Mouse (Mus musculus) lung, embryonic 15.5 days (tissue): ENCODE data around the gene Ficd. TPM values are rescaled to one million over a fixed set of nuclear protein-coding genes. Genes with fewer than 3 reads are reported as not detected.

Experiments
- ATAC-seq: fragments of 200-750 bp; cut with Nextera tagmentation; 2 replicates; pipeline ENCODE4 v1.8.0; 2017; ENCODE audit warnings: moderate number of reproducible peaks, borderline replicate concordance; ENCODE audit not compliant: low FRiP score, low TSS enrichment; ENCODE audit errors: extremely low read depth
- H3K27ac ChIP-seq: fragments of 300-500 bp; sonication (generic); 2 replicates; pipeline ENCODE4 v1.5.1; 2015; ENCODE audit warnings: moderate library complexity, mild to moderate bottlenecking, inconsistent platforms
- H3K27me3 ChIP-seq: fragments of 300-500 bp; sonication (generic); 2 replicates; pipeline ENCODE4 v1.6.1; 2015; ENCODE audit warnings: inconsistent platforms
- H3K36me3 ChIP-seq: fragments of 300-500 bp; sonication (generic); 2 replicates; pipeline ENCODE4 v1.6.1; 2015; ENCODE audit warnings: inconsistent platforms
- H3K4me1 ChIP-seq: fragments of 300-500 bp; sonication (generic); 2 replicates; pipeline ENCODE4 v1.6.1; 2015; ENCODE audit warnings: inconsistent platforms
- H3K4me2 ChIP-seq: fragments of 300-500 bp; sonication (generic); 2 replicates; pipeline ENCODE4 v1.6.1; 2015; ENCODE audit warnings: inconsistent platforms, mild to moderate bottlenecking, moderate library complexity
- H3K4me3 ChIP-seq: fragments of 300-500 bp; sonication (generic); 2 replicates; pipeline ENCODE4 v1.5.1; 2015; ENCODE audit warnings: mild to moderate bottlenecking, inconsistent platforms
- H3K9ac ChIP-seq: fragments of 300-500 bp; sonication (generic); 2 replicates; pipeline ENCODE4 v1.6.1; 2015; ENCODE audit warnings: inconsistent platforms
- H3K9me3 ChIP-seq: fragments of 300-500 bp; sonication (generic); 2 replicates; pipeline ENCODE4 v1.6.1; 2016; ENCODE audit warnings: inconsistent platforms
- WGBS: fragments of 180-500 bp; shearing (Covaris S2); methylation state at CpG from one replicate; pipeline ENCODE4 v1.1.7; 2015; 5-methylcytosine and 5-hydroxymethylcytosine counted together
- polyA plus RNA-seq: library from polyadenylated mRNA; unstranded; fragments of >200 nt; fragmentation: Nextera tagmentation; extraction: Ambion mirVana; gene quantifications from 2 replicates; pipeline ENCODE4 v1.2.1, GENCODE M21; 2015

Gene Ficd
- polyA plus RNA-seq, 1 experiment from 2014 or later, result 6.6 TPM

DNA sequence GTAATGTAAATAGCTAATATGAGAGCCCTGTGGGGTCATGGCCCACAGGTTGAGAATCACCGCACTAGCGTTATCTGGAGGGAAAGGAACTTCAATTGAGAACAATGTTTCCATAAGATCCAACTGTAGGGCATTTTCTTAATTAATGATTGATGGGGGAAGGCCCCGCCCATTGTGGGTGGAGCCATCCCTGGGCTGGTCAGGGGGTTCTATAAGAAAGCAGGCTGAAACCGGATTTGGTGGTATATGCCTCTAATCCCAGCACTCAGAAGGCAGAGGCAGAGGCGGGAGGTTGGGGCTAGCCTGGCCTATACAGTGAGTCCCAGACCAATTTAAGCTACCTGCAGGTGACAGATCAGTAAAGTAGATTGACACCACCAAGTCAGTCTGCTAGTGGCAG, 1.2 kb upstream of the Ficd start:
- peaks cover 16% of the 10 kb centered on the region for H3K36me3 ChIP-seq
- no peak overlapping the region for H3K4me2 ChIP-seq
- 53% methylated on average over 5 of the region's 5 CpGs for WGBS
- no peak overlapping the region for H3K9ac ChIP-seq
- H3K4me1 ChIP-seq, result peaks cover 20% of the 10 kb centered on the region
- H3K4me3 ChIP-seq, result no peak overlapping the region
- no peaks in the 10 kb centered on the region for H3K9me3 ChIP-seq
- no peak overlapping the region for H3K27ac ChIP-seq
- no peak for ATAC-seq
- H3K27me3 ChIP-seq, result no peaks in the 10 kb centered on the region

DNA sequence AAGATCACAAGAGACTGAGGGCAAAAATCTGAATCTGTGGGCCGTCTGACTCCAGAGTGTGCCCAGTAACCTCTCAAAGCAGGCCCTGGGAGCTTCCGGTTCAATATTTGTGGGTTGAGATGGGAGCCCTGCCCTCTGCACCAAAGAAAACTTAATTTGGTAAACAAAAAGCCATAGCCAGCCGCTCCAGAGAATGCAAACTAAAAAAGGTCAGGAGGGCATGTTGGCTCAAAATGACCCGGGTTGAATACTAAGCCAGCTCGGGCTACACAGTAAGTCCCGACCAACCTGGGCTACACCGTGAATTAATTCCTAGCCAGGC, 619 bp upstream of the Ficd start:
- peak overlapping the region; percentile 68 for H3K4me3 ChIP-seq
- peak overlapping the region; percentile 86 for H3K4me2 ChIP-seq
- WGBS, result 23% methylated on average over 7 of the region's 7 CpGs
- H3K4me1 ChIP-seq, result peaks cover 20% of the 10 kb centered on the region
- H3K9ac ChIP-seq, result peak overlapping the region; percentile 47
- H3K36me3 ChIP-seq, result peaks cover 22% of the 10 kb centered on the region
- H3K9me3 ChIP-seq, result no peaks in the 10 kb centered on the region
- peak overlapping the region; percentile 79 for H3K27ac ChIP-seq
- ATAC-seq, result peak; percentile 31; the same call in 1 of the 2 replicates
- H3K27me3 ChIP-seq, result no peaks in the 10 kb centered on the region

GRCm38 (mm10) chr5:113736113-113736502, 505 bp downstream of the Ficd start:
- H3K4me3 ChIP-seq, result peak overlapping the region; percentile 68
- H3K4me1 ChIP-seq, result peaks cover 20% of the 10 kb centered on the region
- peak overlapping the region; percentile 63 for H3K9ac ChIP-seq
- 3% methylated on average over 10 of the region's 10 CpGs for WGBS
- H3K4me2 ChIP-seq, result peak overlapping the region; percentile 86
- H3K27ac ChIP-seq, result peak overlapping the region; percentile 93
- H3K36me3 ChIP-seq, result peaks cover 32% of the 10 kb centered on the region
- ATAC-seq, result peak; percentile 5; the same call in 1 of the 2 replicates
- H3K27me3 ChIP-seq, result no peaks in the 10 kb centered on the region
- no peaks in the 10 kb centered on the region for H3K9me3 ChIP-seq

GRCm38 (mm10) chr5:113736522-113737164, 1.0 kb downstream of the Ficd start:
- Histone ChIP-seq H3K4me1 (peaks cover 20% of the 10 kb centered on the region), H3K27me3 (no peaks in the 10 kb centered on the region), H3K9ac (peak overlapping the region; percentile 63), H3K4me3 (peak overlapping the region; percentile 68), H3K9me3 (no peaks in the 10 kb centered on the region), H3K36me3 (peaks cover 37% of the 10 kb centered on the region), H3K4me2 (peak overlapping the region; percentile 86), H3K27ac (peak overlapping the region; percentile 93; the same call in 1 of the 2 replicates)
- 38% methylated on average over 15 of the region's 15 CpGs for WGBS
- no peak for ATAC-seq

DNA sequence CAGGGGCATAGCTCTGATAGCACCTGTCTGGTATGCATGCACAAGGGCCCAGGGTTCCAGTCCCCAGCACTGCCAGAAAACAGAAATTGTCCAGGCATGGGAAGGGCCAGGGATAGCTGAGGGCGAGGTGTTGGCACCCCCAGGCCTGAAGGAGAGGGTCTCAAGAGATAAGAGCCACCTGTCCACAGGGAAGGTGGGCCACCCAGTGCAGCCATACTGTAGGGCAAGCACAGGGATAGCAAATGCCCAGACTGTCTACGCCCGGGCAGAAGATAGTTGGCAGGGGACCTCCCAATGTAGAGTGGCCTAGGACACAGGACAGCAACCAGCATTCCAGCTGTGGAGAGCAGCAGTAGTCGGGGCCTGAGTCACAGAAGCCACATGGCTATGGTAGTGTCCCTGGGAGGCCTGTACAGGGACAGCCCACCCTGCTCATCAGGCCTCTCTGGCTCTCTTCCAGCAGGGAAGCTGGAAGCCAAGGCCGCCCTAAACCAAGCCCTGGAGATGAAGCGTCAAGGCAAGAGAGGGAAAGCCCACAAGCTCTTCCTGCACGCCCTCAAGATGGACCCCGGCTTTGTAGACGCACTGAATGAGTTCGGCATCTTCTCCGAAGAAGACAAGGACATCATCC, 2.1 kb downstream of the Ficd start:
- Histone ChIP-seq H3K9ac (no peak overlapping the region), H3K36me3 (peaks cover 47% of the 10 kb centered on the region), H3K27me3 (no peaks in the 10 kb centered on the region), H3K4me1 (peaks cover 20% of the 10 kb centered on the region), H3K9me3 (no peaks in the 10 kb centered on the region), H3K4me2 (no peak overlapping the region), H3K27ac (no peak overlapping the region), H3K4me3 (no peak overlapping the region)
- ATAC-seq, result no peak
- 79% methylated on average over 11 of the region's 11 CpGs for WGBS

DNA sequence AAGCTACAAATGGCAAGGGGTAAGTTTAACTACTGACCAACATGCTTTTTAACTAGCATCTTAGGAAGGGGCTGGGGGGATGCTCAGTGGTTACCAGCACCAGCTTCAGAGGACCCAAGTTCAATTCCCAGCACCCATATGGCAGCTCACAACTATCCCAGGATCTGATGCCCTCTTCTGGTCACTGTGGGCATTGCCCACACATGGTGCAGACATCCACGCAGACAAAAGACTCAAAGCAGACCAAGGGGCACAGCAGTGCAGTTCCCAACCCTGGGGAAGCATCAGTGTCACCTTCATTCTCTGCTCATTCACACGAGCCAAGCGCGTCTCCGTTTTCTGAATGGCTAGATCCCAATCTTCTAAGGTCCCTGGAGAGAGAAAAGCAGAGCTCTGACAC, 12.0 kb downstream of the Ficd start:
- Histone ChIP-seq H3K4me3 (no peak overlapping the region), H3K4me1 (no peaks in the 10 kb centered on the region), H3K27ac (no peak overlapping the region), H3K4me2 (no peak overlapping the region), H3K9ac (no peak overlapping the region), H3K9me3 (no peaks in the 10 kb centered on the region), H3K27me3 (no peaks in the 10 kb centered on the region), H3K36me3 (peaks cover 99% of the 10 kb centered on the region)
- no peak for ATAC-seq
- 95% methylated on average over 5 of the region's 5 CpGs for WGBS

DNA sequence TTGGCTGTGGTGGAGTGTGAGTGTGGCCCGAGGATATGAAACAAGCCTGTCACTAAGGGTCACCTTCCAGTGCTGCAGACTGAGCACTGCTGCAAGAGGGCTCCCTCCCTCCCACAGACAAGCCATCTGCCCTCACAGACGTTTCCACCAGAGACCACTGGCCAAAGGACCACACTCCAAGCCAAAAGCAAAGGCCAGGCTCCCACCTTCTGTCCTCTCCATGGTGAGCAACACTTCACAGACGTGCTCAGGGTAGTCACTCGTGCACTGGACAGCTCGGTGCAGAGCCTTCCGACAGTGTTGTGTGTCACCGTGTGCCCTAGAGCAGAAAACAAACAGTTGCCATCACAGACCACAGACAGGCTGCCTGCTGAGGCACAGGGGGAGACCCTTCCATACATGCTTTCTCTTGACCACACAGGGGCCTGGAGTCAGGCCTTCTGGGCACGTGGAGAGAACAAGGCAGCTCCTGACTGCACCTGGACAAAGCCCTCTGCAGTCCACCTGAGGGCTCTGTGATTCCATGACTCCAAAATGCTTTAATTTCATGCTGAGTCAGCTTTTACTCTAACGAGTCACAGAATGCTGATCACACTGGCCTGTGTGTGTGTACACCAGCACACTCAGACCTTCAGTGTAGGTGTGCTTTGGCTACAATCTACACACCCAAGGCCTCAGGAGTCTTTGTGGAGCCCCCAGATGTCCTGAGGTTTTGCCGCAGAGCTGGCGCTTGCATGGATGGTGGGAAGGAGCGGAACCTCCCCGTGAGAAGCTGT, 13.1 kb downstream of the Ficd start:
- peaks cover 99% of the 10 kb centered on the region for H3K36me3 ChIP-seq
- H3K27me3 ChIP-seq, result no peaks in the 10 kb centered on the region
- H3K9me3 ChIP-seq, result no peaks in the 10 kb centered on the region
- H3K9ac ChIP-seq, result no peak overlapping the region
- no peaks in the 10 kb centered on the region for H3K4me1 ChIP-seq
- H3K27ac ChIP-seq, result no peak overlapping the region
- no peak overlapping the region for H3K4me2 ChIP-seq
- WGBS, result 91% methylated on average over 13 of the region's 13 CpGs
- no peak overlapping the region for H3K4me3 ChIP-seq
- ATAC-seq, result no peak

DNA sequence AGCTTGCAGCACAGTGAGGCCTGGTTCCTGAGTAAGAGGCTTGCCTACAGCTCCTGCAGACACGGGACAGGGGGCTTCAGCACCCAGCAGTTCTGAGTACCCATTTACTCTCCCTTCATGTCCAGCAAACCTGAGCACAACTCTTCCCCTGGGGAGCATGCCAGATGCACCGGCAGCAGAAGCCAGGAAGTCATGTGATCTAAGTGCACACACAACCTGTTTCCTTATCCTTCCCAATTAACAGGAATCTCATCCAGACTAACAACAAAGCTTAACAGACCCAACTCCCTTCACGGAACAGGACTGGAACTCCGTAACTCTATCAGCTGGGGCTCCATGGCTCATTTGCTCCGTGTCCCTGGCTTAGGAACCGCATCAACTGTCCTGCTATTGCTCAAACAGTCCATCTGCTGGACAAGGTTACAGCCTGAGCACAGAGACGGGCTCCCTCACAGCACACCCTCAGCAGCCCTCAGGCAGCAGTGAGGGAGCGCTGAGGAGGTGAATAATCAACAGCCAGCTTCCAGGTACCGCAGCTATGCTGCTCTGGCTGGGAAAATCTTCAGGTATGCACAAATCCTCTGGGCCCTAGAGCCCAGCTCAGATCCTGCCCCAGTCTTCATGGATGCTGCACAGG, 16.0 kb downstream of the Ficd start:
- WGBS, result 87% methylated on average over 9 of the region's 9 CpGs

DNA sequence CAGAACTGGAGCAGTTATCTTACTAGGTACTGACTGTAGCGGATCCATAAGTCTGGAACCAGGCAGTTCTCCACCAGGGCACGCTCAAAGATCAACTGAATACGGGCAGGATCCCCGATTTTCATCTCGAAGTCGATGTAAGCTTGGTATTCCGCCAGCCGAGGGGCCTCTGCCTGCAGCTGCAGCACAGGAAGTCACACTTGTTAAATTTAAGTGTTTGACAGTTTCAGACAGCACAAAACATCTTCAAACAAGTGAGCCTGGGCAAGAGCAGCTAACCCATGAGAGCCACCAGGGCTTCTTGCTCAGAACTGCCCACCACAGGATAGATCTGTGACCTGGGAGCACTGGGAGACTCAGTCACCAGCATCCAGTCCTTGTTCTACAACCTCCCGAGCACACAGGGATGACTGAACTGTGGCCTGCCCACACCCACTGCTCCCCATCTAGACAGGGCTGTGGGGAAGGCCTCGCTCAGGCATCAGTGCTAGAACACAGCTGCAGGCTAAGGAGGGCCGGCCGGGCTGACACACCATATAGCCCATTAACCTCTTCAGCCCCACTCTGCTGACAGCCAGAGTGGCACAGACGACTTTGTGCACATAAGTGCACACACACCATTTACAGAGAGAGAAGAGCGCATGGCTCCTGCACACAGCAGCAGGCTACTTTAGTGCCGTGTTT, 19.9 kb downstream of the Ficd start:
- Histone ChIP-seq H3K4me2 (no peak overlapping the region), H3K27ac (peak overlapping the region; percentile 72), H3K9ac (no peak overlapping the region), H3K4me3 (no peak overlapping the region), H3K9me3 (no peaks in the 10 kb centered on the region), H3K4me1 (peaks cover 17% of the 10 kb centered on the region), H3K36me3 (peaks cover 83% of the 10 kb centered on the region), H3K27me3 (no peaks in the 10 kb centered on the region)
- peak; percentile 81 for ATAC-seq
- 47% methylated on average over 15 of the region's 15 CpGs for WGBS

More for the DNA sequence above, 16.0 kb downstream of the Ficd start:
- H3K4me2 ChIP-seq, result no peak overlapping the region
- H3K36me3 ChIP-seq, result peaks cover 89% of the 10 kb centered on the region
- no peak overlapping the region for H3K4me3 ChIP-seq
- no peak overlapping the region for H3K9ac ChIP-seq
- ATAC-seq, result no peak
- no peaks in the 10 kb centered on the region for H3K9me3 ChIP-seq
- no peak overlapping the region for H3K27ac ChIP-seq
- peaks cover 12% of the 10 kb centered on the region for H3K4me1 ChIP-seq
- H3K27me3 ChIP-seq, result no peaks in the 10 kb centered on the region

DNA sequence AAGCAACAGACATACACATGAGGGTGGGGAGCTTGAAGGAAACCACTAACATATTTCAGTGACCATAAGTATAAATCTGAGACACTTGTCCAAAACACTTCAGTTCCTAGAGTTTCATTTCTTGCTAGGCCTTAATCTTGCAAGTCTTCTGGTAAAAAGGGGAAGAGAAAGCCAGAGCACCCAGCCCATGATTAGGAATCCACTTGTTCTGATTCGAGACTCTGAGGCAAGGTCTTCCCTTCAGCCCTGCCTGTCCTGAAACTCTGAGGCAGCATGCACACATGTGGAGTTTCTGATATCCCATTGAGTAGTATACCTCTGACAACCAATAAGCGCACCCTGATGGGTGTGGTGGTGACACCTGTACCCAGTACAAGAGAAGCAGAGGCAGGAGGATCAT, 26.0 kb downstream of the Ficd start:
- Histone ChIP-seq H3K4me1 (peaks cover 6% of the 10 kb centered on the region), H3K27ac (no peak overlapping the region), H3K4me2 (no peak overlapping the region), H3K27me3 (no peaks in the 10 kb centered on the region), H3K9ac (no peak overlapping the region), H3K4me3 (no peak overlapping the region), H3K36me3 (peaks cover 79% of the 10 kb centered on the region), H3K9me3 (no peaks in the 10 kb centered on the region)
- ATAC-seq, result no peak
- 91% methylated on average over 2 of the region's 2 CpGs for WGBS

- Histone ChIP-seq H3K4me1 (peaks cover 1% of the 10 kb centered on the region), H3K27me3 (no peaks in the 10 kb centered on the region), H3K9ac (no peak overlapping the region), H3K4me2 (no peak overlapping the region), H3K36me3 (peaks cover 75% of the 10 kb centered on the region), H3K27ac (no peak overlapping the region), H3K4me3 (no peak overlapping the region), H3K9me3 (no peaks in the 10 kb centered on the region)
- whole genome bisulfite sequencing, result 88% methylated on average over 7 of the region's 7 CpGs
- no peak for ATAC-seq
Measured at GRCm38 (mm10) chr5:113764426-113764825, 28.8 kb downstream of the Ficd start.
